Mouse (Mus musculus): ENCODE results near the gene Slc22a4. TPM values are rescaled to one million over a fixed set of nuclear protein-coding genes. Genes with fewer than 3 reads are reported as not detected.
"Not testable (repeated sequence)": the region's sequence is repeated elsewhere in the genome, so short reads cannot be mapped to it uniquely, and the experiment has no call there.

Slc22a4 gene
- polyA plus RNA-seq, 2 experiments: 2.7 to 5.2 TPM

GRCm38 (mm10) chr11:54004221-54004620 is 23.7 kb downstream of the Slc22a4 start:
- Histone ChIP-seq H3K4me2 (replicated peaks; ENCODE audit: low read depth, low read length, severe bottlenecking) (no peak overlapping the region), H3K9me3 (ENCODE audit: control insufficient read depth, low read length) (no peaks in the 10 kb centered on the region), H3K9ac (ENCODE audit: low read depth, low read length, severe bottlenecking) (no peak overlapping the region), H3K36me3 (ENCODE audit: control insufficient read depth, insufficient read depth, low read length) (no peaks in the 10 kb centered on the region), H3K27ac (replicated peaks; ENCODE audit: low read depth, low read length) (no peak overlapping the region), H3K27me3 (ENCODE audit: control insufficient read depth, insufficient read depth, low read length) (no peaks in the 10 kb centered on the region), H3K4me3 (replicated peaks; ENCODE audit: low read length) (no peak overlapping the region), H3K4me1 (ENCODE audit: control insufficient read depth, insufficient read depth, low read length) (peaks cover 10% of the 10 kb centered on the region)
- no peak for TF ChIP-seq POLR2A (IDR thresholded peaks at IDR 0.05; ENCODE audit: borderline replicate concordance, extremely low read depth, insufficient read depth, insufficient read length)
- no peak for DNase-seq (ENCODE audit: low spot score)
- WGBS: 67% methylated on average over 9 of the region's 9 CpGs
- no peak for ATAC-seq (ENCODE audit: low FRiP score, low read depth)

- DNase-seq (ENCODE audit: low spot score) (peak; percentile 66), ATAC-seq (ENCODE audit: low FRiP score, low read depth) (peak; percentile 79)
- not testable (repeated sequence) for H3K4me1 ChIP-seq (ENCODE audit: control insufficient read depth, insufficient read depth, low read length); H3K4me2 ChIP-seq (replicated peaks; ENCODE audit: low read depth, low read length, severe bottlenecking); H3K36me3 ChIP-seq (ENCODE audit: control insufficient read depth, insufficient read depth, low read length); H3K27ac ChIP-seq (replicated peaks; ENCODE audit: low read depth, low read length); H3K9me3 ChIP-seq (ENCODE audit: control insufficient read depth, low read length); H3K9ac ChIP-seq (ENCODE audit: low read depth, low read length, severe bottlenecking); H3K27me3 ChIP-seq (ENCODE audit: control insufficient read depth, insufficient read depth, low read length); H3K4me3 ChIP-seq (replicated peaks; ENCODE audit: low read length)
- WGBS: 30% methylated on average over 11 of the region's 12 CpGs
These were observed 24.9 kb downstream of the Slc22a4 start for GRCm38 (mm10) chr11:54002761-54003717.

DNA sequence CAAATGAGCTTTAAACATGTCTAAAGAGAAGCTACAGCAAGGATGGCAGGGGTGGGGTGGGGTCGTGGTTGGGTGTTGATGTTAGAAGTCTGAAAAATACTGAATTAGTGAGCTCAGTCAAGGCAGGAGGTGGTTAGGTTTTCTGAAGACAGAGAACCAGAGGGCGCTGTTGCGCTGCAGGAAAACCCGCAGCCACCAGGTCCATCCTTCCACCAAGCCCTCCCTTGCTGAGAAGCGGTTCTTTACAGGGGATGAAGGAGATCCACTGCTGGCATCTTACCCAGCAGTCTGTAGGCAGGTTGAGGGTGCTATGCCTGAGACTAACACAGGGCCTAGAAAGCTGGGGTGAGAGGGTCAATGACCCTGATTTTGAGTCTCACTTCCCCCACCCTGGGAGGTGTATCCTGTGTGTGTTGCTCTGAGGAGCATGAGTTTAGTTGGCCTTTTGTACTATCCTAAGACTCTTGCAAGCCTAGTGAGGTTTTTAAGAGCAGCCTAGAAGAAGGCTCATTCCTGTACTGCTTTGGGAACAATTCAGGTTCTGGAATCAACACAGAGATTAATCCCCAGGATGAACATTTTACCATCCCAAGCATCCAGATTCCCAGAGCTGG is 25.6 kb downstream of the Slc22a4 start:
- ATAC-seq (ENCODE audit: low FRiP score, low read depth) (no peak), DNase-seq (ENCODE audit: low spot score) (peak; percentile 67)
- Histone ChIP-seq H3K4me1 (ENCODE audit: control insufficient read depth, insufficient read depth, low read length) (no peaks in the 10 kb centered on the region), H3K4me2 (replicated peaks; ENCODE audit: low read depth, low read length, severe bottlenecking) (no peak overlapping the region), H3K36me3 (ENCODE audit: control insufficient read depth, insufficient read depth, low read length) (no peaks in the 10 kb centered on the region), H3K27me3 (ENCODE audit: control insufficient read depth, insufficient read depth, low read length) (no peaks in the 10 kb centered on the region), H3K27ac (replicated peaks; ENCODE audit: low read depth, low read length) (no peak overlapping the region), H3K9me3 (ENCODE audit: control insufficient read depth, low read length) (no peaks in the 10 kb centered on the region), H3K4me3 (replicated peaks; ENCODE audit: low read length) (no peak overlapping the region), H3K9ac (ENCODE audit: low read depth, low read length, severe bottlenecking) (no peak overlapping the region)
- TF ChIP-seq POLR2A (IDR thresholded peaks at IDR 0.05; ENCODE audit: borderline replicate concordance, extremely low read depth, insufficient read depth, insufficient read length): no peak
- 3% methylated on average over 5 of the region's 5 CpGs for WGBS

DNA sequence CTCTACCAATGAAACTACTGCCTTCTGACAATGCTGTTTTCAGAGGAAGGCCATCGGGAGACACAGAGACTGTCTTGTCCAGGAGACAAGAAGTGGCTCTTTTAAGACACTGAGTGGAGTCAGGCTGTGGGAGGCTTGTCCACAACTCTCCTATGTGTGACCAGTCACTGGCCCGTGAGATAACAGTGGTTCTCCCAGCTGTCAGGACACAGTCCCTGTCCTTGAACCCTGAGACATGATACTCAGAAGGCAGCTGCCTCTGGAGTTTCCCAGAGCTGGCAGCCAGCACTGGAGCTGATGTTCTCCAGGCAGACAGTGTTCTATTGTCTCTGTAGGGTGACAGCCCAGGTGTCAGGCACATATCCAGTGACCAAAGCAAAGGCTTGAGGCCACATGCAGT is 30.2 kb downstream of the Slc22a4 start:
- 88% methylated on average over 2 of the region's 2 CpGs for WGBS
- no peak for ATAC-seq (ENCODE audit: low FRiP score, low read depth)
- H3K27ac ChIP-seq (replicated peaks; ENCODE audit: low read depth, low read length): no peak overlapping the region
- H3K4me1 ChIP-seq (ENCODE audit: control insufficient read depth, insufficient read depth, low read length): no peaks in the 10 kb centered on the region
- no peak for DNase-seq (ENCODE audit: low spot score)
- no peaks in the 10 kb centered on the region for H3K9me3 ChIP-seq (ENCODE audit: control insufficient read depth, low read length)
- H3K27me3 ChIP-seq (ENCODE audit: control insufficient read depth, insufficient read depth, low read length): no peaks in the 10 kb centered on the region
- H3K4me3 ChIP-seq (replicated peaks; ENCODE audit: low read length): no peak overlapping the region
- no peak overlapping the region for H3K9ac ChIP-seq (ENCODE audit: low read depth, low read length, severe bottlenecking)
- no peak overlapping the region for H3K4me2 ChIP-seq (replicated peaks; ENCODE audit: low read depth, low read length, severe bottlenecking)
- H3K36me3 ChIP-seq (ENCODE audit: control insufficient read depth, insufficient read depth, low read length): no peaks in the 10 kb centered on the region
- TF ChIP-seq POLR2A (IDR thresholded peaks at IDR 0.05; ENCODE audit: borderline replicate concordance, extremely low read depth, insufficient read depth, insufficient read length): no peak

DNA sequence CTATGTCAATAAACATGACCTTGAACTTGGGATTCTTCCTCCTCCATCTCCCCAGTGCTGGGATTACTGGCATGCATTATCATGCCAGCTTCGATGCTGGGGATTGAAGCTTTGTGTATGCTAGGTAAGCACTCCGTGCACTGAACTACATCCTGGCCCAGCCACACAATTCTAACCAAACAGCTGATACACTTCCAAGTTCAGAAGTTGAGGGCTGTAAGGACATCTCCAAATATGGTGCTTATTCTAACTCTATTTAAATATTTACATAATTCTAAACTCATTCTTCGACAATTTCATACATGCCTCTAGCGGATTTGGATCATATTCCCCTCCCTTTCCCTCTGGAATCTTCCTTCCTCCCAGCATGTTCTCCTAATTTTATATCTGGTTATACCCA is 35.6 kb downstream of the Slc22a4 start:
- Histone ChIP-seq H3K27me3 (ENCODE audit: control insufficient read depth, insufficient read depth, low read length) (no peaks in the 10 kb centered on the region), H3K27ac (replicated peaks; ENCODE audit: low read depth, low read length) (no peak overlapping the region), H3K4me2 (replicated peaks; ENCODE audit: low read depth, low read length, severe bottlenecking) (no peak overlapping the region), H3K9ac (ENCODE audit: low read depth, low read length, severe bottlenecking) (no peak overlapping the region), H3K4me1 (ENCODE audit: control insufficient read depth, insufficient read depth, low read length) (no peaks in the 10 kb centered on the region), H3K4me3 (replicated peaks; ENCODE audit: low read length) (no peak overlapping the region), H3K36me3 (ENCODE audit: control insufficient read depth, insufficient read depth, low read length) (no peaks in the 10 kb centered on the region), H3K9me3 (ENCODE audit: control insufficient read depth, low read length) (no peaks in the 10 kb centered on the region)
- ATAC-seq (ENCODE audit: low FRiP score, low read depth) (no peak), DNase-seq (ENCODE audit: low spot score) (no peak)
- no peak for TF ChIP-seq POLR2A (IDR thresholded peaks at IDR 0.05; ENCODE audit: borderline replicate concordance, extremely low read depth, insufficient read depth, insufficient read length)
- WGBS: 93% methylated on average over 4 of the region's 4 CpGs
